Mouse (Mus musculus) frontal cortex, postnatal 14 days (tissue): ENCODE measurements around the gene Tgfbr3.

Experiments
- DNase-seq, 2 experiments: peaks; one replicate each; pipeline ENCODE4 v3.0.0; 2022; ENCODE audit warnings: low spot score in 2 of 2

The Tgfbr3 gene

DNA sequence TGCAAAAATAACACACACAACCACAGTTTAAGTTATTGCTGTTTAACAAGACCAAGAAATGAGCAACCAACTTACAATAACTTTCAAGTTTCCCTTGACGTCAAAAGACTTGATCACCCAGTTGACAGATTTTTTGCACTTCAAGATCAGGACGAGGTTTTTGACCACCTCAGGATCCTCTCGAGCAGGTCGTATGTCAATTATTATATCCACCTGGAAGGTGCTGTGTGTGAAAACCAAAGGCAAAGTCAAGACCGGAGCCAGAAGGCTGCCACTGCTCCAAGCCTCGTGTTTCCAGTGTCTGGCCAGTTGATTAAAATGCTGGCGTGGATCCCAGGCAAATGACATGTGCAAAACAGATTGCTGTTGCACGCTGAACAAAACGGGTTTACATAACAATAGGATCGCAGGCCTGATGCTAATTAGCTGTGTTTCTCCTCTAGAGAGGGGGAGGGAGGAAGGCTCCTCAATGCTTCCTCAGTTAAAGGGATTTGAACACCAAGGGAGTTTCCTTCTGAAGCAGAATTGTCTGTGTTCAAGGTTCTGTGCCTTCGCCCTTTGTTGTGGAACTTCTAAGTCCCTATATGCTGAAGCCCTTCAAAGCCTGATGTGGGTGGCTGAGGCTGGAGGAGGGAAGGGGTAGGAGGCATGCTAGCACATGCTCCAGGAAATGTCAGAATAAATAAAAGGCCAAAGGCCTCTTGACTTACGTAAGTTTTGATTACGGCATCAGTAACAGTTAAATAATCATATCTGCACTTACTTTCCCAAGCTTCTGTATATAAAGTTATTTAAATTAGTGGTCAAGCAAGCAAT is 141.3 kb downstream of the Tgfbr3 start:
- DNase-seq, result peak in 1 of 2 experiments; percentile 26

DNA sequence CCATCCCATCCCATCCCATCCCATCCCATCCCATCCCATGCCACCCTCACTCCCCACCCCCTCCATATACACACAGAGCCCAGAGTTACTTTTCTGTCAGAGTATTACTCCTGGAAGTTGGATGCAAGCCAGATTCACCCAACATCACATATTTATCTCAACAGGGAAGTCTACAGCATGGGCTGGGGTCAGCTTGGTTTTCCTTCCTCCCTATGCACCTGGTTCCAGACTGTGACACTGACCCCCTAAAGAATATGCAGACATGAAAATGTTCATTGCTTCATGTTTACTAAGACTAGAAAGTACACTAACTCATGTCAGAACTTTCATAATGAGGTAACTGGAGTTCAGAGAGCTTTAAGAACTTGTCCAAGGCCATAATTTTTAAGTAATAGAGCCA is 142.0 kb downstream of the Tgfbr3 start:
- no peak for DNase-seq

DNA sequence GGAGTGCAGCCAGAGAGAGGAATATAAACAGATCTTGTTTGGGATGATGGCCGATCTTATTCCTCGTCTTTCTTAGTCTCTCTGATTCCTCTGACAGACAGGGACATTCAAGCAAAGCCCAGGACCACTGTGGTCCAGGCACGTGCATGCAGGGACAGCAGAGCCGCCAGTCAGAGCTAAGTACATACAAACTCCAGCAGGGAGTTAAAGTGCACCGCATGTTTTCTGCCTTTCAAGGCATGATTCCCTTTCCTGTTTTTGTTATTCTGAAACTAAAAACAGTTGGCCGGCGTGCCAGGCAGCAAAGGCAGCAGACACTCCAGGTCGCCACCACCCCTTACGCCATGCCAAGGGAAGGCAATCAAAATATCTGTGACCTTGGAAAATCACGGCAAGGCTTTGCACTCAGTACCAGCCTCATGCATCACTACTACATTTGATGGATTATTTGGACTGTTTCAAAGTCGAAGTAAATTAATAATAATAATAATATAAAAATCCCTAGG is 143.3 kb downstream of the Tgfbr3 start:
- DNase-seq, result no peak

DNA sequence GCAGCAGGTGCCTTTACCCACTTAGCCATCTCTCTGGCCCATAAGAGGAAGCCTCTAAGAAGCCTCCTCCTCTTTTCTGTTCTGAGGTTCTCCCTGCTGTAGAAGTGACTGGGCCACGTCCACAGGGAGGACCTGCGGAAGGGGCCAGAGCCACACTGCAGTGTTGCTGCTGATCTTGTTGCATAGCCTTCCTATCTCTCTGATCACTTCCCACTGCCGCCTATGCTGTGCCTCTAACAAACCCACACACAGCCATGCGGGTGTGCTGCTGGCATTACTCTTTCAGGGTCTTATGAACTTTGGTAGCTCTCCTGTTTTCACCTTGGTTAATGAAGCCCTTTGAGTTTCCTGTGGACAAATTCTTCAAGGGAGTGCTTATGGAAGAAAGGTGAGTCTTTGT is 144.3 kb downstream of the Tgfbr3 start:
- no peak for DNase-seq

DNA sequence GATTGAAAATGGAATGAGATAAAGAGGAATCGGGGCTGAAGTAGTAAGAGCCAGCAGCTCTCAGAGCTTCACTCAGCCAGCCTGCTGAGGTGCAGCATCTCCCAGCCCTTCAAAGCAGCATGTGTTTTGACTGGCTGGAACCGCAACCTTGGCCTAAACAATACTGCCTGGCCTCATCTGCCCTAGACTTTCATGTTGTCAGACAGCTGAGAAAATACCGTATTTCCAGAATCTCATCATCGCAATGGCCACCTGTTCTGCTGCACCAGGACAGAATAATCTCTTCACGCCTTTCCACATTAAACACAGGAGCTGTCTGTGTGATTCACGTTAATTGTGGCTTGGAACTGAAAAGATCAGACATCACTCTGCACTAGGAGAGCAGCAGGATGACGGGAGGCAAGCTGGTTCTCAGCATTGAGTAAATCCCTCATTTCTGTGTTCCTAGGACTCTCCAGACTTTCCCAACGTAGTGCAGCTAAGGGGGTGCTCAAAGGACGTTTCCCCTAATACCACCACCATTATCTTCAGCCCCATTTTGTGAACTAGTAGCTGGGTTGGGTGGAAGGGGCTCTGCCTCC is 145.1 kb downstream of the Tgfbr3 start:
- DNase-seq, result no peak

DNA sequence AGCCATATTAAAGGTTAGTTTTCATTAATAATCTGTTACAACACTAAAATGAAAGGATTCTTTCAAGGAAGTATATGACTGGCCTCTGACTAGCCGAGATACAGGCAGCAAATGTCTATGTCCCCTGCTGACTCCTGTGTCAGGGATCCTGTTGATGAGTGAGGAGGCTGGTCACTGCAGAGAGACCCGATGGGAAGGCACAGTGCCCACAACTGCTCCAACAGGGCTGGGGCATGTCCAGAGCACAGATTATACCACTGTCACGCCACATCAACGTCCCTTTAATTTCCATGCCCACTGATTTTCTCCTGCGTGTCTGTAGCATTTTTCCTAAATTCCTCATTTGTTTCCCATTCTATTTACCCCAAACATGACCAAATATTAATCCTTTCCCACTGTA is 146.0 kb downstream of the Tgfbr3 start:
- no peak for DNase-seq

DNA sequence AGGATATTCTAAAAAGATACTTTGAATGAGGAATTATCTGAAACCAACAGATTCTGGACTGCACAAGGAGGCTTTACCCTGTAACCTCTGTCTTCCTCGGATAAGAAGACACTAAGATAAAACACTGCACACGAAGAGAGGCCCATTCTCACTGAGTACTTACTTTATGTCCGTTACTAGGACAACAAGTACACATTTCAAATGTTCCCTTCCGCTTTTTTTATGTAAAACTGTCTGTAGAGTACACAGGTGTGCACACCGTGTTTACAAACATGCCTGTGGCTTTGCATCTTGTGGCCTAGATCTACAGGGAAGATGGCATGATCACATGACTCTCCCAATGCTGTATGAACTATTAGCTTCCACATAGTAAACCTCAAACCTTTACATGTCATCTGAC is 146.6 kb downstream of the Tgfbr3 start:
- DNase-seq, result no peak

DNA sequence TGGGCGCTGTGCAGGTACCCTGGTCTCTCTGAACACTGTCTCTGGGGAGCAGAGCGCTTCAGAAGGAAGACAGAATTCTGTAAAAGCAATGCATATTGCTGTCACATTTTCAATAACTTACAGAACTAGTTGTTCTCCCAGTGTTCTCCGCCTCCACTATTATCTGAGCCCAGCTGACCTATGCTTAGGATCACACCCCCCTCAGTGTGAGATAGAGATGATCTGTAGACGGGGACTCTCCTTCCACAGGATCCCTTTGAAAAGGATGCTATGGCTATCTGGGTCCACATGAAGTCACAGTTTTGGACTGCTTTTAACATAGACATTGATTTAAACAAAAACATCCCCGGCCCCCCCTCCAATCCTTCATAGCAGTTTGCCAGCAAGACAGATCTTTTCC is 148.1 kb downstream of the Tgfbr3 start:
- no peak for DNase-seq

DNA sequence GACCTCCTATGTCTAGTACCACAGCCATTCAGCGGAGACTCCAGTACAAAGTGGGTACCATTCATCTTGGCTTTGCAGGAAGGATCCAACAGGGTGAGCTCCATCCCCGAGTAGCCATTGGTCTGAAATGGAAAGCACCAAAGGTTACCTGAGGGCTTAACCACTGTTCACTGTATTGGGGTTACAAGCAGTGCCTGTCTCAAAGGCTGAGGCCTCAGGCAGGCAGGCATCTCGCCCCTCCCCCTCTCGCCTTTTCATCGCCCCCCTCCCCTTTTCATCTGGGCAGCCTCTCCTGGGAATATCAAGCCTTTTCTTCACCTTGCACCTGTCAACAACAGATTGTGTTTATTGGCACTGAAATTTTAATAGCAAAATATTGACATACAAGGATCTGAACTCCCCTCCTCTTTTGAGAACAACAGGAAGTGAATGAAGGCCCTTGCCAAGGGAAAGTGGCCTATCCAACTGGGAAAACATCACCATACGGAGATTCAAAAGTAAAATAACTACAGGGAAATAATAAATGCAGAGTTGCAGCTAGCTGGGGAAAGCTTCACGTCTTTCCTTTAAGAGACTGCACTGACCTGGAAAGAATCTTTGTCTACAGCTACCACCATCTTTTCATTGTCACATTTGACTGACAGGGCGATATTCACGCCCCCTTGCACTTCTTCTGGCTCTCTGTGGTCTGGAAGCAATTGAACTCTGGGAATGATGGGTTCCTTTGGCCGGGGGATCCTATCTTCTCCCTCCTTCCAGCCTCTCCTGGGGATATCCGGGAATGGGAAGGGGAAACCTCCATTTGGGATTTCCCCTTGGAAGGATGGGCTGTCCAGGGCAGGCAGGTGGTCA is 149.4 kb downstream of the Tgfbr3 start:
- no peak for DNase-seq

DNA sequence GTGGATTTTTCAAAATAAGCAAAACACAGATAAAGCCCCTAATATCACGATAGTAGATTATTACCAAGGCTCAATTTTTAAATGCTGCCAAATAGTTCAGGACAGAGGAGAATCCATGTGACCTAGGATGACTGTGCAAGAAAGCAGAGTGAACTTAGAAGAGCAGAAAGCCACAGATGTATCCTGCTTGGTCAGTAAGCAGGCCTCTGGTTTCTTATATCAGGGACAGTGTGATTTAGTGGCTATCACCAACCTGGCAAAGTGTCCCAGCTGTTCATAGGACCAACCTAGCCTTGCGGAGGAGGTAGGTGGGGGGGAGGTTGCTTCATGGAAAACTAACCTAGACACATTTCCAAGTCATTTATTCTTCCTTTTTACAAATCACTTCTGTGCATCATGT is 156.1 kb downstream of the Tgfbr3 start:
- DNase-seq, result no peak

DNA sequence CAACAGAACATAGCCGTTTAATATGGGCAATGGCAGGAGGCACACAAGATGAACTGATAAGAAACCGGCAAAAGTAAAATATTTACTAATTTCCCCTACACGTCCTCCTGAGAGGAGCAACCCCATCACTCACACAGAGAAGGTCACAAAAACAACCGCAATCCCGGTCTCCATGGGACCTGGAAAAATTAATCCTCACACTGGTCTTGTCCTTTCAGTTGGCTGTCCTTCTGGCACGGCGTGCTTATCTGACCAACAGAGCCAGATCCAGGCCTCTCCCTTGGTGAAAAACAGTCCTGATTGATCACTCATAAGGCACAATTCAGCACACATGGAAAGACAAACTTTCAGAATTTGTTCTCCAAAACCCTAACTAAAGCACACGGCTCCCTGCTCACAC is 157.2 kb downstream of the Tgfbr3 start:
- no peak for DNase-seq

DNA sequence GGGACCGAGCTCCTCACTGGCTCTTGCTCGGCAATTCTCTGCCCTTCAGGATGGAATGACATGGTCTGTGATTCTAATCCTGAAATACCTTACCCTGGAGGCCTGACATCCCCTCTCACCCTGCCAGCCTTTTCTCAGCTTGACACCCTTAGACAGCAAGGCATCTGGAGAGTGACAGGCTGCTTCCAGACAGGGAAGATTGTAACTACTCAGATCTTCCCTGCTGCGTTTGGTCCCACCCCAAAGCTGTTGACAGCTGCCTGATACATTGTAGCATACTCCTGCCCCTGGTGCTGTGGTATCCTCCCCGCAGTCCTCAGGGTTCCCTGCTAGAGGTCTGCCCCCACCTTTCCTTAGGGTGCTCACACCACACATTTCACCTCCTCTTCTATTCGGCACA is 160.1 kb downstream of the Tgfbr3 start:
- no peak for DNase-seq

DNA sequence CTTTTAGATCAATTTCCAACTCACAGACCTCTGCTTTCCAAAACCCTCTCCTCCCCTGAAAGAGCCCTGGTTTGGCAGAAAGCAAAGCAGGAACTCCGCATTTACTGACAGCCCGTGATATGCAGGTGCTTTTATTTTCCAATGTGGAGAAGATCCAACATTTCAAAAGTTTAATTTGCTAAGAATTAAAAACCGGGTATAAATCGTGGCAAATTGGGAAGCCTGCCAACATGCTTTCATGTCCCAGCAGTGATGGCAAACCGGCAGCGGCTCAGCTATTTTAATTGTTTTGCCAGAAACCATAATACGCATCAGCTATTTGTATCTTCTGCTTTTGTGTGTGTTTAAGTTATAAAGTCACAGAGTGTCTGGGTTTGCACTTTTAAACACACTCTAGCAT is 162.9 kb downstream of the Tgfbr3 start:
- DNase-seq, result no peak

DNA sequence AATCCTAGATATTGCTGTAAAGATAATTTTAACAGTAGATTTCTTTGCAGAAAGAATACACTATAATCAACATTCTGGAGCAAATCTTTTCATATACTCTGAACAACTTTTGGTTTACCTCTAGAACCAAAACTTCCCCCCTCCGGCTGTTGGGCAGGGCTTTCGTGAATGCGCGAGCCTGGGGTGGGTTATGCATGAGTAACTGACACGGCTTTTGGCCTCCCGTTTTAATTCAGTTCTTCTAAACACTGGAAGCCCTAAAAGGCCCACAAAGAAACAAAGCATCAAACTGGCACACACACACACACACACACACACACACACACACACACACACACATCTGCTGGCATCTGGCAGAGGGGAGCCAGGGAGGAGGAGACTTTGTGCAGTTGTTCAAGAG is 164.3 kb downstream of the Tgfbr3 start:
- DNase-seq, result no peak

DNA sequence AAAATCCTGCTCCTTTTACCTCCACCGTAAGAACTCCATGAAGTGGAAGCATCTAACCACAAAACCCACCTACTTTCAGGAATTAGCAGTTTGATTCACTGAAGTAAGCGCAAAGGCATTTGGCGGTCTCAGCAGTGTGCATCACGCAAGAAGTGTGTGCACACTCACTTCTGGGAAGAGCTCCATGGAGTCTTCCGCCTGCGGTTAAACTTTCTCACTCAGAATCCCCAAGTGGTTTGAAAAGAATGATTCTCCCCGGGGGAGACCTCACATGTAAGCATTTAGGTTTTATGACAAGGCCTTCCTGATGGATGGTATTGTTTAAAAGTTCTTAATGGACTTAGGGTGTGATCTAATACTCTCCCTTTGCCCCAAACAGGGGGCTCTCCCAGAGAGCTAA is 164.9 kb downstream of the Tgfbr3 start:
- no peak for DNase-seq

DNA sequence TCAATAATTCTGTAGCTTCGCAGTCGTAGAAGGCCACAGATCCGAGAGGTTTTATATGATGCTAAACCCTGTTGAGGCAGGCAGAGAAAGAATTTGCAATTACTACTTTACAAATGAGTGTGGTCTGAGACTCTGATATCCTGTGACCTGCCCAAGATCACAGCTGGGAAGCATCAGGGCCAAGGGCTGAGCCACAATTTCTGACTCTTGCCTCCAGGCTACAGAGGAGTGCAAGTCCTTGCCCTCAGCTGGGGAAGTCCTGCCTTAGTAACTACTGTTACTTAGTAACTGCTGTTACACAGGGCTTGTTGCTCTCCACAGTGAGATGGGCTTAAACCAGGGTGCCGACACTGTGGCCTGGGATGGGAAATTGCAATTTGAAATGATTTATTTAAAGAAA is 166.8 kb downstream of the Tgfbr3 start:
- no peak for DNase-seq

DNA sequence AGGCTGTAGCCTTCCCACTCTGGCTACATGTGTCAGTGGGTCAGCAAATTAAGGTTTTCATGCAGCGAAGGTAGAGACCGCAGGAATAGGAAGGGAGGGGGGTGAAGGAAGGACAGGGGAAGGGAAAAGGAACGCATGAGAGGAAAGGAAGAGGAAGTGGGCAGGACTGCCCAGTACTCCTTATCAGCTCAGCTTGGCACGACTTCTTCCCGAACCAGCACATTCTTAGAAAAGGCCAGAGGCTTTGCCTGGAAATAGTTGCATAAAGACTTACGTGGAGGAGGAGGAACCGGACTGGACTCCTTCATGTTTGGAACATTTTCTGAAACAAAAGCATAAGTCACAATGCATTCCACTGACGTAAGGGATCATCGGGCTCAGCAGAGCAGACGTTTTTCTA is 168.3 kb downstream of the Tgfbr3 start:
- no peak for DNase-seq

DNA sequence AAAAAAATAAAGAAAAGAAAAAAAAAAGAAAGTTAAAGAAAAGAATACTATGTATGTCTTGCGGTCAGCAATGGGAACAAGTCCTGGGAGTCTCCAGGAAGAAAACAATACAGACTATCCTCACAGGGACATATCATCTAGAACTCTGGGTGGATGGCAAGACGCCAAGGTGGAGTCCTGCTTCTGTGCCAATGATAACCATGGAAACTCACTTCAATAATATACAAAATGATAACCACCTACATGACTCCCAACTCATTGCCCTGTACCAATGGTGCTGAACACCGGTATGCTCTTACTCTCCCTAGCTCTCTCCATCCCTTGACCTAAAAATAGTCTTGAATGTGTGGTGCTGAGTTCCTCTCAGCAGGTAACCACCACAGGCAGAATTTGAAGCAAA is 168.8 kb downstream of the Tgfbr3 start:
- DNase-seq, result no peak

DNA sequence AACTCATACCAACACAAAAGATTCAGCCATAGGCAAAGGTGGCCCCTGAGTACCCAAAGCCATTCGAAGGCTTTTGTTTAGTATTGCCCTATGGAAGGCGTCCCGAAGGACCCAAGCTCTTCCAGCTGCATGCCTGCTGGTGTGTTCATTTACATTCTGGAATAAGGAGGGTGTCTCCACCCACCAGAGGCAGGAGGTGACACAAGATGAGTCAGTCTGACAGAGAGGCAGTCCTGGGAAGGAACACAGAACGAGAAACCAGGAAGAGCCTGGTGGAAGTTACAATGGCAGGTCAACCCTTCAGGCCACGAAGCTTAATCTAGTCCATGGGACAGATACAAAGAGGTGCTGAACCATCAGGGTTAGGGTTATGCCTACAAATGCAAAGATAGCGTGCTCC is 169.5 kb downstream of the Tgfbr3 start:
- no peak for DNase-seq

DNA sequence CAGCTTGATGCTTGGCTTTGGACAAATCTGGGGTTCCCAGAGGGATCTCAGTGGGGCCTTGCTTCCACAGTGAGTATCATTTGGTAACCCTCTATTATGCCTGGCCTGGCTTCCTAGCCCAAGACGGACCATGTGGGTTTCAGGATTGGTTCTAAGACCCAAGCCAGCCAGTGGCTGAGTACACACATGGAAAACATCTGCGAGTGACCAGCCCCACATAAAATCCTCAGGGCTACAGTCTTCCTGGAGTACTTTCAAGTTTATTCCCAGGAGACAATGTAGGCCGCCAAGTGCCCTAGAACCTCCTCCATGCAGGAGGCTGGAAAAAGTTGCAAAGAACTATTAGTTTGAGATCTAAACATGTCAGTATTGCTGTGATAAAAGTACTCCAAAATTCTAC is 172.6 kb downstream of the Tgfbr3 start:
- no peak for DNase-seq

DNA sequence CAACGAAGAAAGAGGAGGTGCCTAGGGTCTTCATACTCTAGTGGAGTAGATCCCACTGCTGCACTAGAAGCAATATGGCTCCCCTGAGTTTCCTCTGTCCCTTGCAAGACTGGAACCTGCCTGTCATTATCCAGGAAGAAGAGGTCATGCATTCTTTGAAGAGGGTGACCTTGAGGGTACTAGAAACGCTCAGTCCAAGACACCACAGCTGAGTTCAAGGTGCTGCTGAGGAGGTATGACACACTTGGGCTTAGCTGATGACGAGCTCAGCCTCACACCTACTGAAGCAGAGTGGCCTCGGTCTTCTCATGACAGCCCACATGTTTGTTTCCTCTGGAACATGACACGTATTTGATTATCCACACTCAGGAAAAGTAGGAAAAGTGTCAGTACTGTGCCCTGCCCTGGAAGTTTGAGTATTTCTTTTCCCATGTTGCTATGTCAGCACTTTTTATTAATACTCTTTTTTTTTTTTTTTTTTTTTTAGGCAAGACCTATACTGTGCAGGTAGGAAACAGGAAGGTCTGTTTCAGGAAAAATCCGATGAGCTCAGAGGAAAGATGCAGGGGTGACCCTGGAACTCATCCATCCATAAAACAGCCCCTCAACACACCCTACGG is 176.7 kb downstream of the Tgfbr3 start:
- DNase-seq, result no peak

DNA sequence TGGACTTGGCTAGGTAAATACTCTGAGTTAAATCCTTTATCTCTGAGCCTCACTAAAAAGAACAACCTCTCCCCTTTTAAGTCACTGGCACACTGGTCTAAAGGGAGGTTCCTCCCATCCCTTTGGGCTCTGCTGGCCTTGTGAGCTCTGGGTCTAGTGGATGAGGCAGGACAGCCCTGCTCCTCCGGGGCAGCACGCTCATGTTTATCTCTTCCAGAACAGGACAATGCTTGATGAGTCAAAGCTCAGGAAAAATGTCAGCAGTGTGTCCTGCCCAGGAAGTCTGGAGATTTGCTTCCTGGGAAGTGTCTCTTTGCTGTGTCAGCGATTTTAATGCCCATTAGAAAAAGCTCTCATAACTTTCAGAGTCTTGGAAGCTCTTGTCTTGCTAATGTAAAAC is 177.6 kb downstream of the Tgfbr3 start:
- no peak for DNase-seq
